17 mouse cellular contexts compared by ENCODE assay signal in genomic region chr8:64926355-64926754, GRCm38 (mm10). TPM values are rescaled to one million over a fixed set of nuclear protein-coding genes. Genes with fewer than 3 reads are reported as not detected.
DNase-seq lines count a peak whose midpoint lies in the region; ATAC-seq and TF ChIP-seq lines count a peak whose summit lies in the region.
"Had no signal": no experiment of that assay in that cellular context is flagged by ENCODE, and none has a peak within 500 bp of the region (broad histone marks: within the 10 kb centered on the region; RNA-seq: fewer than 3 reads in every experiment).

No protein-coding gene starts in this region.

- no peaks in the 10 kb centered on the region for H3K27me3 ChIP-seq in lung, embryonic 14.5 days (ENCODE audit: insufficient read depth, low read length)
- H3K27me3 ChIP-seq: CH12.LX; hindbrain, embryonic 12.5 days; liver, embryonic 12.5 days had no signal

- no peak for ATAC-seq in lung, embryonic 14.5 days (ENCODE audit: insufficient read depth)
- ATAC-seq: intestine, embryonic 16.5 days; liver, embryonic 12.5 days had no signal

- TF ChIP-seq CTCF in lung, embryonic 14.5 days (IDR thresholded peaks at IDR 0.05; ENCODE audit: low read depth) = no peak
- TF ChIP-seq CTCF in left cerebral cortex, adult 2 months (IDR thresholded peaks at IDR 0.05) = no peak

- no peaks in the 10 kb centered on the region for H3K4me1 ChIP-seq in lung, embryonic 14.5 days (ENCODE audit: insufficient read depth)
- H3K4me1 ChIP-seq: hindbrain, embryonic 12.5 days; liver, embryonic 12.5 days had no signal

- H3K4me3 ChIP-seq in lung, embryonic 14.5 days (ENCODE audit: low read depth, low read length) = no peak overlapping the region
- no peak overlapping the region for H3K4me3 ChIP-seq in left cerebral cortex, adult 2 months
- H3K4me3 ChIP-seq: hindbrain, embryonic 12.5 days; liver, embryonic 12.5 days had no signal

- no peaks in the 10 kb centered on the region for H3K9me3 ChIP-seq in lung, embryonic 14.5 days (ENCODE audit: low read depth, low read length)
- H3K9me3 ChIP-seq: hindbrain, embryonic 12.5 days; liver, embryonic 12.5 days had no signal

- DNase-seq in frontal cortex, adult 2 months (ENCODE audit: extremely low spot score in 1 of 2, low spot score in 1 of 2) = peak; percentile 45 to 78
- no peak for DNase-seq in frontal cortex, postnatal 25 days (ENCODE audit: low spot score in 2 of 2)
- peak; percentile 26 for DNase-seq in lung, embryonic 14.5 days
- DNase-seq in lung, postnatal 25 days (ENCODE audit: low spot score) = no peak
- DNase-seq in brain, adult 2 months (ENCODE audit: low read depth, low spot score) = peak; percentile 88
- DNase-seq in left cerebral cortex, adult 2 months (ENCODE audit: extremely low spot score in 1 of 2, low spot score in 2 of 2) = no peak
- DNase-seq in urinary bladder, postnatal 10 days (ENCODE audit: low spot score) = no peak
- DNase-seq in embryo, embryonic 10.5 days (ENCODE audit: low spot score) = no peak
- DNase-seq: cerebellum, postnatal 14 days; gastrocnemius, postnatal 10 days; kidney, postnatal 4 days; retina, postnatal 1 day; thymus, postnatal 14 days had no signal

- H3K4me2 ChIP-seq in lung, embryonic 14.5 days = no peak overlapping the region
- H3K4me2 ChIP-seq: hindbrain, embryonic 12.5 days; liver, embryonic 12.5 days had no signal

- H3K36me3 ChIP-seq in lung, embryonic 14.5 days (ENCODE audit: insufficient read depth) = no peaks in the 10 kb centered on the region
- H3K36me3 ChIP-seq: hindbrain, embryonic 12.5 days; liver, embryonic 12.5 days had no signal

- intact Hi-C loops in left cerebral cortex, adult 2 months (cut with DNase I) = loop anchor here (1.0 to 5.0 kb wide), 2 partner anchors 55 to 79 kb away; no protein-coding TSS in a partner anchor

- no peak overlapping the region for H3K9ac ChIP-seq in lung, embryonic 14.5 days
- H3K9ac ChIP-seq: hindbrain, embryonic 12.5 days; liver, embryonic 12.5 days had no signal

- WGBS in lung, embryonic 14.5 days = 34% methylated on average over 3 of the region's 3 CpGs

- no peak overlapping the region for H3K27ac ChIP-seq in lung, embryonic 14.5 days (ENCODE audit: low read depth)
- H3K27ac ChIP-seq in left cerebral cortex, adult 2 months = peak overlapping the region; percentile 25; the same call in 1 of the 2 replicates
- H3K27ac ChIP-seq: hindbrain, embryonic 12.5 days; liver, embryonic 12.5 days had no signal

RNA-seq across cellular contexts. Expression of gene Tmem192, which starts 20.6 kb away (rescaled TPM):
- 26.3 and 31.2 TPM in 2 replicates for polyA plus RNA-seq in frontal cortex, adult 2 months (2012; rRNA removed)
- 27.9 and 29.1 TPM in 2 replicates for polyA plus RNA-seq in lung, embryonic 14.5 days (2014; fragmentation: Nextera tagmentation; extraction: Ambion mirVana)
- total RNA-seq in left cerebral cortex, adult 2 months (2021) = 10 to 100 TPM; 24.0 to 24.1 TPM

Comparison
In these comparisons a context has a peak if more than half of its experiments do, and no peak if none do; other contexts are left out.
1. DNase-seq: peak in frontal cortex, adult 2 months (2 of 2), lung, embryonic 14.5 days (single experiment) and brain, adult 2 months (single experiment); none in frontal cortex, postnatal 25 days (0 of 2), lung, postnatal 25 days (single experiment), left cerebral cortex, adult 2 months (0 of 2), urinary bladder, postnatal 10 days (single experiment) and embryo, embryonic 10.5 days (single experiment).